Mouse (Mus musculus) megakaryocyte, adult 5-6 weeks (primary cell): ENCODE measurements at regions not wholly inside any gene's neighbourhood (a gene's known extent, or its start where the extent isn't known, plus 50 kb on each side); places are given as distances from the start of the nearest gene placed in this dataset.

ENCODE experiments used
- ATAC-seq: 2 replicates; pipeline ENCODE4 v1.8.0; 2016; ENCODE audit warnings: mild to moderate bottlenecking, inconsistent platforms; ENCODE audit not compliant: poor library complexity, severe bottlenecking

- no peak for ATAC-seq
These were observed 308.0 kb downstream of the Spry2 start for GRCm38 (mm10) chr14:105588391-105589163.

- ATAC-seq, result no peak
These were observed 308.6 kb downstream of the Spry2 start for GRCm38 (mm10) chr14:105588029-105588390.

- ATAC-seq, result no peak
These were observed 312.0 kb downstream of the Spry2 start for GRCm38 (mm10) chr14:105584632-105585031.

GRCm38 (mm10) chr14:105583497-105583896 is 313.1 kb downstream of the Spry2 start:
- ATAC-seq, result no peak

- no peak for ATAC-seq
These were observed 317.9 kb downstream of the Ndfip2 start for GRCm38 (mm10) chr14:105576266-105576665.

- ATAC-seq, result no peak
These were observed 313.9 kb downstream of the Ndfip2 start for GRCm38 (mm10) chr14:105572036-105572891.

GRCm38 (mm10) chr14:105570156-105570555 is 311.8 kb downstream of the Ndfip2 start:
- ATAC-seq, result no peak

- ATAC-seq, result no peak
These were observed 307.5 kb downstream of the Ndfip2 start for GRCm38 (mm10) chr14:105565827-105566226.

- ATAC-seq, result no peak
These were observed 304.5 kb downstream of the Ndfip2 start for GRCm38 (mm10) chr14:105562843-105563242.

- ATAC-seq, result no peak
These were observed 298.4 kb downstream of the Ndfip2 start for GRCm38 (mm10) chr14:105556813-105557212.

GRCm38 (mm10) chr14:105544066-105544465 is 285.7 kb downstream of the Ndfip2 start:
- no peak for ATAC-seq

- ATAC-seq, result no peak
These were observed 284.2 kb downstream of the Ndfip2 start for GRCm38 (mm10) chr14:105542486-105543145.

GRCm38 (mm10) chr14:105542090-105542485 is 283.7 kb downstream of the Ndfip2 start:
- ATAC-seq, result no peak

- no peak for ATAC-seq
These were observed 273.9 kb downstream of the Ndfip2 start for GRCm38 (mm10) chr14:105532168-105532745.

- no peak for ATAC-seq
These were observed 269.7 kb downstream of the Ndfip2 start for GRCm38 (mm10) chr14:105528107-105528506.

- ATAC-seq, result no peak
These were observed 265.5 kb downstream of the Ndfip2 start for GRCm38 (mm10) chr14:105523849-105524248.

- ATAC-seq, result no peak
These were observed 263.9 kb downstream of the Ndfip2 start for GRCm38 (mm10) chr14:105522279-105522678.

GRCm38 (mm10) chr14:105518706-105519105 is 260.3 kb downstream of the Ndfip2 start:
- ATAC-seq, result no peak

- ATAC-seq, result no peak
These were observed 256.0 kb downstream of the Ndfip2 start for GRCm38 (mm10) chr14:105514413-105514812.

GRCm38 (mm10) chr14:105512914-105513677 is 254.7 kb downstream of the Ndfip2 start:
- no peak for ATAC-seq
